Mouse (Mus musculus) hematopoietic multipotent progenitor cell, adult 10-12 weeks (in vitro differentiated cells): ENCODE measurements around the gene Cby3. TPM values are rescaled to one million over a fixed set of nuclear protein-coding genes. Genes with fewer than 3 reads are reported as not detected.

Source experiments
- polyA plus RNA-seq: library from polyadenylated mRNA; stranded (reverse); fragments of >175 nt; gene quantifications from 2 replicates; pipeline ENCODE4 v1.2.3, GENCODE M21; 2012; ENCODE audit warnings: low replicate concordance

The Cby3 gene
- not detected in 2 replicates for polyA plus RNA-seq

DNA sequence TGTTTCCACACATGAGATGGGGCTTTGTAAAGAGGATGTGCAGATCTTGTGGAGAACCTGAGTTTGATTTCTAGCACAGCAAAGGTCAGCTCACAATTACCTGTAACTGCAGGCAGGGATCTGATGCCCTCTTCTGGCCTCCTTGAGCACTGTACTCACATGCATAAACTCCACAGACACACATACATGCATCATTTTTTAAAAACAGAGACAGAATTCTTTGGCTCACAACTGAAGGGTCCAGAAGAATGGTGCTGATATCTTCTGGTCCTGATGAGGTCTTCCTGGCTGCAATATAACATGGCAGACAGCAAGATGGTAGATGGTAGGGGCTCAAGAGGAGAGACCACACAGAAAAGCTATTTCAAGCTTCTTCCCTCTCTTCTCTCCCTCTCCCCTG lies at the start of gene Cby3:
Gene Cby3, plus strand, starts transcription at position 301 of the 400 bp plus-strand sequence.

GRCm38 (mm10) chr11:50325496-50326301 lies 28.6 kb upstream of the Cby3 start, which contains the start of gene Canx:
Gene Canx (minus strand): TSS chr11:50325673.

GRCm38 (mm10) chr11:50376911-50377891 lies 22.9 kb downstream of the Cby3 start, which contains the start of gene Hnrnph1:
Gene Hnrnph1 (plus strand): TSS chr11:50376990.

Other genes with a start within 250 kb of the Cby3 start
- gene Tbc1d9b, start 223.1 kb upstream of the Cby3 start, polyA plus RNA-seq, result 44.4 and 74.4 TPM in 2 replicates
- 1.4 and 4.4 TPM in 2 replicates for gene Mrnip, start 180.0 kb upstream of the Cby3 start, polyA plus RNA-seq
- 157 and 255 TPM in 2 replicates for gene Sqstm1, start 143.6 kb upstream of the Cby3 start, polyA plus RNA-seq
- gene Mgat4b, start 143.6 kb upstream of the Cby3 start, polyA plus RNA-seq, result 42.8 and 75.2 TPM in 2 replicates
- 1.3 and 4.6 TPM in 2 replicates for gene Ltc4s, start 115.8 kb upstream of the Cby3 start, polyA plus RNA-seq
- gene Maml1, start 62.2 kb upstream of the Cby3 start, polyA plus RNA-seq, result 24.7 and 30.0 TPM in 2 replicates
- 12.9 and 68.4 TPM in 2 replicates for gene Canx, start 28.8 kb upstream of the Cby3 start, polyA plus RNA-seq
- 214 and 234 TPM in 2 replicates for gene Hnrnph1, start 22.5 kb downstream of the Cby3 start, polyA plus RNA-seq
- 14.8 and 20.6 TPM in 2 replicates for gene Rufy1, start 76.7 kb downstream of the Cby3 start, polyA plus RNA-seq
- 0.06 and 0.10 TPM in 2 replicates for gene Adamts2, start 247.6 kb downstream of the Cby3 start, polyA plus RNA-seq